Mouse (Mus musculus) T-helper 1 cell (primary cell): ENCODE data around the gene Gm28048.

Experiments used
- in situ Hi-C: fragments of 300-600 bp; cut with MboI, MseI; formaldehyde crosslinking; loops from one replicate; pipeline ENCODE4 v1.15.1; 2025; ENCODE audit warnings: high pct_unique_total_duplicates

Gene Gm28048

DNA sequence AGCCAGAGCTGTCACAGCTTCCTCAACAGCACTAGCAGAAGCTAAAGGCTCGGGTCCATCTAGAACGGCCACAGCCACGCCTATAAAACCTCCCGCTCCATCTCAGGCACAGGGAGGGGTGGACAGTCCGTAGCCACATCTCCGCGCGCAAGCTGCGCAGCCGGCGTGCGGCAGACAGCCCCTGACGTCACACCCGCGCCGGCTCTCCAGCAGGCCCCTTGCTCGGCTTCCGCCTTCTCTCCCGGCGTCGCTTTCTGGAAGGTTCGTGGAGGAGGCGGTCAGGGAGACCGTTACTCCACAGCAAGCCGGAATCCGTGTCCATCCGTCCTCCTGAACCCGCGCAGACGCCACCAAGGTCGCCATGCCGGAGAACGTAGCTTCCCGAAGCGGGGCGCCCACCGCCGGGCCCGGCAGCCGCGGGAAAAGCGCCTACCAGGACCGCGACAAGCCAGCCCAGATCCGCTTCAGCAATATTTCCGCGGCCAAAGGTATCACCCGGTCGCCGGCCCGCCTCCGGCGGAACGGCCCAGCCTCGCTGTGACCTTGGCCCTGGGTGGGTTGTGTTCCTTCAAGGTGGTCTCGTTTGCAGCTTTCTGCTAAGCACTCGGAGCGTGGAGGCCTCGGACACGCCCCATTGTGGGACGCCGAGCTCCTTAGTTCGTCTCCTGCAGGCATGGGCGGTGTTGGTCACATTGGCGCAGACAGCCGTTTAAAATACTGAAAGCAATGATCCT lies 8.7 kb upstream of the Gm28048 start, which contains the start of gene Cct4:
Gene Cct4, plus strand, starts transcription at position 127 of the 734 bp plus-strand sequence.
- in situ Hi-C loops, result no loop called here

DNA sequence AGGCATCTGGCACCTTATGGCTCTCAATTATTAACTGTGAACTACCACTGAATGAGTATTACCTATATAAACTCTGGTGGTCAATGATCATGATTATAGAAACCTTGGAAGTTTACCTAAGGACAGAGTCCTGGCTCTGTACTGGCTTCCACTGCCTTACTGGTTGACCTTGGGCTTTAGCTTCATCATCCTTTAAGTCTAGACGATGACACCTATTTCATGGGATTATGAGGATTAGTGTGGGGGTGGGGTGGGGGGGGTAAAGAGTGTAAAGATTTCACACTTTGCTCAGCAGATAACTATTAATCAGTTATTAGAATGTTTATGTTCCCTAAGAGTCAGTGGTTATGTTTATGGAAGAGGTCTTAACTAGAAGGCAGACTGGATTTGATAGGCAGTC lies 7.9 kb upstream of the Gm28048 start:
- in situ Hi-C loops, result no loop called here

GRCm38 (mm10) chr11:22987357-22987756 lies 5.5 kb upstream of the Gm28048 start:
- in situ Hi-C loops, result no loop called here

DNA sequence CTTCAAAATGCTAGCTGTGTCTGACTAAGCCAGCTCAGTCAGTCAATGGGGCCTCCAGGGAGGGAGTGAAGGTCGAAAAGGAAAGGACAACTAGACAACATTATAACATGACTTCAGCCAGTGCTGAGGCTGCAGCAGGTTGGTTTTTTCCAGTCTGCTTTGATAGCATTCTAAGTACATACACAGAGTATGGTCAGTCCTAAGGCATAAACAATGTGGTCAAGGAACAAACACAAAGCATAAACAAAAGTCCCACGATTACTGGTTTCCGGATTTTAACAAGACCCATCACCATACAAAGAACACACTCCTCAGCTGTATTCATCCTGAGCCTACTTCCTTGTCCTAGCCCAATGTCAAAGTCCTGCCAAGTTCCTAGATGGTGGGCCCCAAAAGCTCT lies 3.6 kb upstream of the Gm28048 start:
- in situ Hi-C loops, result no loop called here

- in situ Hi-C loops, result no loop called here
Measured at GRCm38 (mm10) chr11:22982846-22983245, 956 bp upstream of the Gm28048 start.

DNA sequence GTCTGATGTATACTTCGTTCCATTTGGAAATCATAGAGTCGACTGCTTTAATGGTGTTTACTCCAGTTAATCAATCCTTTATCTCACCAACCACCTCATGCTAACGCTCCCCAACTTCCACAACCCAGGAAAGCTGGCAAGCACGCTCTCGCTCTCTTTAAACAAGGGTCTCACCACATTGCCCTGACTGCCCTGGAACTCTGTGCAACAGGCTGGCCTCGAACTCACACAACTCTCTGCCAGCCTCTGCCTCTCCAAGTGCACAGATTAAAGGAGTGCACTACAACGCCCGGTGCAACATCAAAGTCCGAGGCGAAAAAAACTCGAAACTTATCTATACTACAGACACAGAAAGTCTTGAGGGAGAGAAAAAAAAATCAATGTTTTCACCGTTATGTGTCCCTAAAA lies 343 bp downstream of the Gm28048 start:
- in situ Hi-C loops, result no loop called here

DNA sequence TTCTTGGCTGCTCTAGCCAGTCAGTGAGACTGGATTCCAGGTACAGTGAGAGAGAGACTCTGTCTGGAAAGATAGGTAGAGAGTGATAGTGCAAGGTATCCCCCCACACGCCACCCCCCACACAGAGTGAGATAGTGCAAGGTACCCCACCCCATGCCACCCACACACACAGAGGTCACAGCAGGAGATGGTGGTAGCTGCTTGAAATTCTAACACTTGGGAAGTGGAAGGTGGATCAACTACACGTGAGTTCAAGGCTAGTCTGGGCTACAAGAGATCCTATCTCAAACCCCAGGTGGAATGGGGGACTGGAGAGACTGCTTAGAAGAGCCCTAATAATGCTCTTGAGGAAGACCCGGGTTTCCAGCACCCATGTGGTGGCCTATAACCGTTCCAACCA lies 849 bp downstream of the Gm28048 start:
- in situ Hi-C loops, result no loop called here

DNA sequence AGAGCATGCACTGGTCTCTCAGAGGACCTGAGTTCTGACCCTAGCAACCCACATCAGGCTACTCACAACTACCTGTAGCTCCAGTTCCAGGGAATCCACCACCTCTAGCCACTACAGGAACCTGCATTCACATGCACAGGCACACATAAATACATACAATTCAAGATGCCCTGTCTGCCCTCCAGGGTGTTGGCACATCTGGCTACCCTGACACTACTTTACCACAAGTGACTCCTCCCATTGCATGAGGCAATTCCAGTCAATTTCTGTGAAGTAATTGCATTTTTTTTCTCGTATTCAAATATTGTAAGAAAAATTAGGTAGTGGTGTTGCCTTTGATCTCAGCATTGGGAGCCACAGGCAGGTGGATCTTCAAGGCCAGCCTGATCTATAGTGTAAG lies 2.7 kb downstream of the Gm28048 start:
- in situ Hi-C loops, result no loop called here

GRCm38 (mm10) chr11:22978711-22979110 lies 3.2 kb downstream of the Gm28048 start:
- in situ Hi-C loops, result no loop called here

DNA sequence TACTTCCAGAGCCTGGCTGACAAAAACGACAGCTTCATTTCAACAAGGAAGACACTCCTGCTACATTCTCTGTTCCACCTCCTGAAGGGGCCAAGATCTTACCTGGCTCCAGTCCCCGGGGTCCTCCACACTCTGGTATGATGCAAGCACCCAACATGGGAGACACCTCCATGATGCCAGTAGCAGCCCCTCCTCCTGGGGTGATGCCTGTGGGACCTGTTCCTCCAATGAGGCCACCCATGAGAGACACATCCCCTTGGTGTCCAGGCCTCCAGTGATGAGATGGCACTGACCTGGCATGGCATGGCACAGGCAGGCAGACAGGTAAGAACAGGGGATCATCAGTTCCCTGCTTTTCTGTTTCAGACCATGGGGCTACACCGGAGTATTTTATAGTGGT lies 3.7 kb downstream of the Gm28048 start:
- in situ Hi-C loops, result no loop called here

DNA sequence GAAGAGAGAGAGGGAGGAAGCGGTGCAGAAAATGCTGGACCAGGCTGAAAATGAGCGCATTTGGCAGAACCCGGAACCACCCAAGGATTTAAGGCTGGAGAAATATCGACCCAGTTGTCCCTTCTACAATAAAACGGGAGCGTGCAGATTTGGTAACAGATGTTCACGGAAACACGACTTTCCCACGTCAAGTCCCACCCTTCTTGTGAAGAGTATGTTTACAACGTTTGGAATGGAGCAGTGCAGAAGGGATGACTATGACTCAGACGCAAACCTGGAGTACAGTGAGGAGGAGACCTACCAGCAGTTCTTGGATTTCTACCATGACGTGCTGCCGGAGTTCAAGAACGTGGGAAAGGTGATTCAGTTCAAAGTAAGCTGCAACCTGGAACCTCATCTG lies 8.3 kb downstream of the Gm28048 start:
- in situ Hi-C loops, result loop anchor here (25.0 kb wide), 1 partner anchor 736 kb away; no protein-coding TSS in a partner anchor

GRCm38 (mm10) chr11:22972746-22973526 lies 9.0 kb downstream of the Gm28048 start:
- in situ Hi-C loops, result loop anchor here (25.0 kb wide), 1 partner anchor 736 kb away; no protein-coding TSS in a partner anchor

- in situ Hi-C loops, result loop anchor here (25.0 kb wide), 1 partner anchor 735 kb away; no protein-coding TSS in a partner anchor
Measured at GRCm38 (mm10) chr11:22971835-22972709, 9.8 kb downstream of the Gm28048 start, which contains the start of gene Zrsr1. Gene Zrsr1, plus strand, starts transcription at chr11:22972005.

- in situ Hi-C loops, result loop anchor here (25.0 kb wide), 1 partner anchor 733 kb away; no protein-coding TSS in a partner anchor
Measured at GRCm38 (mm10) chr11:22970546-22970945, 11.3 kb downstream of the Gm28048 start.

DNA sequence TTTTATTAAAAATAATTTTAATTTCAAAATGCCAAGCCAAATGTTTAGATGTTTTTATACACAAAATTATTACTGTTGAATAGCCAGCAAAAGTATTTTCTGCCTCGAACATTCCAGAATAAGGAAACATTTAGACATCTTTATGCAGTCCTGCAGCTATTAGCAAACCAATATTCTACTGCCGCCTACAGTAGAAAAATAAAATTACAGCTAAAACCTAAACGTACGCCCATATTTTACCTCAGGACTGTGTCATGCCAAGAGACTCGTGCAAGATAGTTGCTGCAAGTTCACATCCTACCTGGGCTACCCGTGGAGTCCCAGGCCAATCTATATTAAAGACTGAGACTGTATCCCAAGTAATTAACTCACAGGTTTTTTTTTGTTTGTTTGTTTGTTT lies 12.4 kb downstream of the Gm28048 start:
- in situ Hi-C loops, result loop anchor here (25.0 kb wide), 1 partner anchor 732 kb away; no protein-coding TSS in a partner anchor

GRCm38 (mm10) chr11:22965503-22965902 lies 16.4 kb downstream of the Gm28048 start:
- in situ Hi-C loops, result loop anchor here (25.0 kb wide), 1 partner anchor 728 kb away; no protein-coding TSS in a partner anchor

DNA sequence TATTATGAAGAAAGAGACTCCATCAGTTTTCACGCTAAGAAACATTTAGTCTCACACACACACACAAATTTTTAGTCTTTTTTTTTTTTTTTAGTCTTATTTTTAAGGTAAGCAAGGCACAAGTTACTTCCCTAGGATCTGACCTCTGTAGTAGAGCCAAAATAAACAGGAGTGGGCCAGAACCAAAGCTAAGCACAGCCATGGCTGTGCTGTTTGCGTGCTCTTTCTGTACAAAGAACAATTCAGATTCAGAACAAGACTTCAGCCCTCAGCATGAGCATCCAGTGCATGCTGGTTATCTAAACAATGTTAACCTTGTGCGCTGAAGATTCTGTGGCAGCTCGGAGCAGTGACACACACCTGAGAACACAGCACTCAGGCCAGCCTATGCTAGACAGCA lies 17.5 kb downstream of the Gm28048 start:
- in situ Hi-C loops, result loop anchor here (25.0 kb wide), 1 partner anchor 727 kb away; no protein-coding TSS in a partner anchor

GRCm38 (mm10) chr11:22962101-22962500 lies 19.8 kb downstream of the Gm28048 start:
- in situ Hi-C loops, result loop anchor here (25.0 kb wide), 1 partner anchor 725 kb away; no protein-coding TSS in a partner anchor

DNA sequence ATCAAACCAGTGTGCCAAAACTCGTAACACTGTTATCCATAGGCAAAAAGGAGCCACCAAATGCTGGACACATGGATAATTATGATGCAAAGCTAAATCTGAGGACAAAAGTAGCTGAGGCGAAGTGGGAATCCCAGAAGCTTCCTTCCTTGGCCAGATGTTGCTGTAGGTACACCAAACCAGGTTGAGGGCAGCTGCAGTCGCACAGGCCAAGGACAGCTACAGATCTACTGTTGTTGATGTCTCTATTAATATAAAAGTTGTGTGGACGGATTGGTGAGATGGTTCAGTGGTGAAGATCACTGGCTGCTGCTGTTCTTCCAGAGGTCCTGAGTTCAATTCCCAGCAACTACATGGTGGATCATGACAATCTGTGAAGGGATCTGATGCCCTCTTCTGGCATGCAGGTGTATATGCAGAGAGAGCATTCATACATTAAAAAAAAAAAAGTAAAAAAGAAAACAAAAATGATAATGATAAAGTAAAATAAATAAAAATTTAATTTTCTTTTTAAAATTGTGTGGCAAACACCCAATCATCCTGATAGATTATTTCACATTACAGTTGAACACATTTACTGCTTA lies 24.0 kb downstream of the Gm28048 start:
- in situ Hi-C loops, result loop anchor here (25.0 kb wide), 1 partner anchor 721 kb away; no protein-coding TSS in a partner anchor

DNA sequence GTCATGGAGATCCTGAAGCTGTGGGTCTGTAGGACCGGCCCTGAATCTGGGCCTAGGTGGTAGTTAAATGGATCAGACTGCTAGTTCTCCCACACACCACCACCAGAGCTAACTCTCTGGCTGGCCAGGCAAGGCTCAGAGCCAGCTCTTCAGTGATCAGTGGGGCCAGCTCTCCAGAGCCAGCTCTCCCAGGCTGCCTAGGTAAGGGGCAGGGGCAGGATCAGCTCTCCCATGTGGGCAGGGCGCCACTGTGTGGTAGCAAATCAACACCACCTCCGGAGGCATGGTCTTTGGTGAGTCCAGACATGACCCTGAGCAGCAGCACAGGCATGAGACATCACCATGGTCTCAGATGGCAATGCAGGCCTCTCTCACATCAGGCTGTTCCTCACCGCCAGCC lies 25.1 kb downstream of the Gm28048 start:
- in situ Hi-C loops, result loop anchor here (25.0 kb wide), 1 partner anchor 720 kb away; no protein-coding TSS in a partner anchor

DNA sequence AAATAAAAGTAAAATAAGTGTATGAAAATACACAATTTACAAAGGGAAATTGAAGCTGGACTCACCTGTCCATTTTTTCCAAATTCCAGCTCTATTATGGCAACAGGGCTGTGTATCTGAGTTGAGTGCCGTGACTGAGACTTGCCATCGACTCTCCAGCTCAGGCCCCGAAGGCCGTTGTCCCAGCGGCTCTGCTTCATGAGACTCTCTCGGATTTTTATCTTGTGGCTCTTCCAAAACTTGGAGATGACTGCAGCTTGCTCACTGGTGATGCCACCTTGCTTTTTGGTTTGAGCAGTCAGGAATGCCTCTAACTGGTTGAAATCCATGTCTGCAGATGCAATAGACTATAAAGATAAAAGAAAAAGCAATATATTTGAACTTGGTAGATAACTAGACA lies 25.5 kb downstream of the Gm28048 start:
- in situ Hi-C loops, result loop anchor here (25.0 kb wide), 1 partner anchor 719 kb away; no protein-coding TSS in a partner anchor
